Mouse (Mus musculus): ENCODE measurements at regions not wholly inside any gene's neighbourhood (a gene's known extent, or its start where the extent isn't known, plus 50 kb on each side); places are given as distances from the start of the nearest gene placed in this dataset.

- no peak for DNase-seq
These were observed 533.8 kb upstream of the Htr2c start for GRCm38 (mm10) chrX:146428506-146428905.

GRCm38 (mm10) chrX:146459891-146460290 lies 502.4 kb upstream of the Htr2c start:
- peak; percentile 29 for DNase-seq

GRCm38 (mm10) chrX:146477581-146477980 lies 484.7 kb upstream of the Htr2c start:
- DNase-seq: no peak

- no peak for DNase-seq
These were observed 449.8 kb upstream of the Htr2c start for GRCm38 (mm10) chrX:146512492-146512891.

GRCm38 (mm10) chrX:146513261-146513660 lies 449.1 kb upstream of the Htr2c start:
- DNase-seq: no peak

- DNase-seq: no peak
These were observed 433.5 kb upstream of the Htr2c start for GRCm38 (mm10) chrX:146528775-146529174.

- no peak for DNase-seq
These were observed 424.5 kb upstream of the Htr2c start for GRCm38 (mm10) chrX:146537811-146538210.

- no peak for DNase-seq
These were observed 403.7 kb upstream of the Htr2c start for GRCm38 (mm10) chrX:146558606-146559005.

All from layer of hippocampus, adult 9-11 months (tissue).